Mouse (Mus musculus): ENCODE measurements at regions not wholly inside any gene's neighbourhood (a gene's known extent, or its start where the extent isn't known, plus 50 kb on each side); places are given as distances from the start of the nearest gene placed in this dataset.

DNA sequence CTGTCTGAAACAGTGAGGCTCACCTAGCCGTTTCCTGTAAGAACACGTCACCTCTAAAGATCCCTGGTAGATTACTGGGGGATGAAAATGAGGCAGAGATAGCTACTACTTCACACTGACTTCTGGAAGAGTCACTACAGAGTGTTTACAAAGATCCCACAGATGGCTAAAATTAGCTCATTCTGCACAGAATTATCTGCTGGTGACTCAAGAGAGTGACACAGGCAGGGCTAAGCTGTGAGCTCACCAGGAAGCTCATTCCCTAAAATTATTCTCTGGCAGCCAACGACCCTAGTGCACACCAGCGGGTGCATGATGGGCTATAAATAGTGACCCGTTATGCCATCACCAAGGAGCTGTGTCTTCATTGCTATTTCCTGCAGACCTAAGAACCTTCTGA lies 53.2 kb upstream of the Ddah1 start:
- WGBS: 82% methylated on average over 5 of the region's 5 CpGs
- H3K36me3 ChIP-seq (ENCODE audit: control insufficient read depth, insufficient read depth, low read length): no peaks in the 10 kb centered on the region
- H3K9me3 ChIP-seq (replicated peaks; ENCODE audit: control insufficient read depth, low read length, poor library complexity, severe bottlenecking): no peaks in the 10 kb centered on the region
- no peak for ATAC-seq
- no peak overlapping the region for H3K4me2 ChIP-seq (ENCODE audit: low read length)
- H3K9ac ChIP-seq (ENCODE audit: low read depth, low read length): no peak overlapping the region
- H3K4me1 ChIP-seq (ENCODE audit: control insufficient read depth, insufficient read depth, low read length): no peaks in the 10 kb centered on the region
- H3K4me3 ChIP-seq (ENCODE audit: low read depth, low read length): no peak overlapping the region
- no peaks in the 10 kb centered on the region for H3K27me3 ChIP-seq (ENCODE audit: control insufficient read depth, insufficient read depth, low read depth, low read length)
- H3K27ac ChIP-seq (ENCODE audit: low read length): no peak overlapping the region

DNA sequence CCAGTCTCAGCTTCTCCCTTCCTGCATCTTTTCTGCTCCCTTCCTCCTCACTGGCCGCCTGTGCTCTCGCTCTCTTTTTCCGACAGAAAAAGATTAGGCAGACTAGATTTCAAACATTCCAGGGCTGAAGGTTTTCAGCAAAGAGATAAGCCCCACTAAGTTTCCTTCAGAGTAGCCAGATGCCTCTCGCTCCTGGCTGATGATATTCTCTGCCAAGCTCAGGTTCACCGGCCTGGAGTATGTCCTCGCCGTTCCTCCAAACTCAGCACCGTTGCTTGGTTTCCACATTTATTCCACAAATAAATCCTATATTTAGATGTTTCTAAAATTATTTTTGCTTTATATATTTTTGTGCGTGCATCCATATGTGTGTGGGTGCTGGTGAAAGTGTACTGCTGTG lies 54.3 kb upstream of the Ccn1 start:
- no peaks in the 10 kb centered on the region for H3K27me3 ChIP-seq (ENCODE audit: control insufficient read depth, insufficient read depth, low read depth, low read length)
- no peak overlapping the region for H3K27ac ChIP-seq (ENCODE audit: low read length)
- 66% methylated on average over 9 of the region's 9 CpGs for WGBS
- no peak overlapping the region for H3K4me3 ChIP-seq (ENCODE audit: low read depth, low read length)
- no peak overlapping the region for H3K4me2 ChIP-seq (ENCODE audit: low read length)
- H3K36me3 ChIP-seq (ENCODE audit: control insufficient read depth, insufficient read depth, low read length): no peaks in the 10 kb centered on the region
- no peak for ATAC-seq
- H3K9ac ChIP-seq (ENCODE audit: low read depth, low read length): no peak overlapping the region
- H3K4me1 ChIP-seq (ENCODE audit: control insufficient read depth, insufficient read depth, low read length): no peaks in the 10 kb centered on the region
- H3K9me3 ChIP-seq (replicated peaks; ENCODE audit: control insufficient read depth, low read length, poor library complexity, severe bottlenecking): no peaks in the 10 kb centered on the region

DNA sequence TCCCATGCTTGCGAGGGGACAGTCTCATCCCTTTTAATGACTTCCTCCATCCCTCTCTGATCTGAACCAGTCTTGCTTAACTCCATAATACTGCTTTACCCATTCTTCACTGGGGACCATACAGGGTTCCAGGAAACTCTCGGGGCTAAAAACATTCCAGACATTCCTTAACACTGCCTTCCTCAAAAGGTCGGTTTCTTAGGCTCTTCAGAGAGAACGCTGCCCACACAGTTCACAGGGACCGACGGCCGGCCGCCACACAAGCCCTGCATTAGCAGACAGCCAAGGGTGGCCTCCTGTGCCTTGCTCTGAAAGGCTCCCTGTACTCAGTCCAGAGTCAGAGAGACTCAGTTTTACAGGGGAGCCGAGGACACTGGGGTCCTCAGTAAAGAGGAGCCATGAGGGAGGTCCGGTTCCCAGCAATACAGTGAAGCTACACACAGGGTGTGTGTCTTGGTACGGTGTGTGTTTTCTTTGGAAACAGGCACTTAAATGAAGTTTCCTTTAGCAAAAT lies 53.7 kb upstream of the Ccn1 start:
- Histone ChIP-seq H3K4me2 (ENCODE audit: low read length) (no peak overlapping the region), H3K4me1 (ENCODE audit: control insufficient read depth, insufficient read depth, low read length) (no peaks in the 10 kb centered on the region), H3K9me3 (replicated peaks; ENCODE audit: control insufficient read depth, low read length, poor library complexity, severe bottlenecking) (no peaks in the 10 kb centered on the region), H3K27me3 (ENCODE audit: control insufficient read depth, insufficient read depth, low read depth, low read length) (no peaks in the 10 kb centered on the region), H3K27ac (ENCODE audit: low read length) (no peak overlapping the region), H3K9ac (ENCODE audit: low read depth, low read length) (no peak overlapping the region), H3K36me3 (ENCODE audit: control insufficient read depth, insufficient read depth, low read length) (no peaks in the 10 kb centered on the region), H3K4me3 (ENCODE audit: low read depth, low read length) (no peak overlapping the region)
- peak; percentile 48; the same call in 1 of the 2 replicates for ATAC-seq
- 10% methylated on average over 11 of the region's 11 CpGs for WGBS

DNA sequence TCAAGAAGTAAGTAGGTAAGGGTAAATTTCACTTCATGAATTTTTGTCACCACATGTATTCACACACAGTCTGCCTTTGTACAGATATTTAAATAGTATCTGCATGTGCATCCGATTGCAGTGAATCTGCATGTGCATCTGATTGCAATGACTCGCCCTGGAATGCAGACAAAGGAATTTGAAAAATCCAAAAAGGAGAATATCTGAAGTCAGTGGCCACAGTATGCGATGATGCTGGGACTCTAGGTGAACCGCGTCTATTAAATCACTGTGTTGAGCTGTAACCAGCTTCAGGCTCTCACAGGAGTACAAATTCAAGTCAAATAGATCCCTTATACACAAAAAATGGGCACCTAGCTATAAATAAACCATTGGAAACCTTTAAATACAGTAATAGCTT lies 53.0 kb upstream of the Ccn1 start:
- Histone ChIP-seq H3K4me1 (ENCODE audit: control insufficient read depth, insufficient read depth, low read length) (no peaks in the 10 kb centered on the region), H3K4me2 (ENCODE audit: low read length) (no peak overlapping the region), H3K4me3 (ENCODE audit: low read depth, low read length) (no peak overlapping the region), H3K36me3 (ENCODE audit: control insufficient read depth, insufficient read depth, low read length) (no peaks in the 10 kb centered on the region), H3K9ac (ENCODE audit: low read depth, low read length) (no peak overlapping the region), H3K9me3 (replicated peaks; ENCODE audit: control insufficient read depth, low read length, poor library complexity, severe bottlenecking) (no peaks in the 10 kb centered on the region), H3K27me3 (ENCODE audit: control insufficient read depth, insufficient read depth, low read depth, low read length) (no peaks in the 10 kb centered on the region), H3K27ac (ENCODE audit: low read length) (no peak overlapping the region)
- no peak for ATAC-seq
- 67% methylated on average over 5 of the region's 5 CpGs for WGBS

DNA sequence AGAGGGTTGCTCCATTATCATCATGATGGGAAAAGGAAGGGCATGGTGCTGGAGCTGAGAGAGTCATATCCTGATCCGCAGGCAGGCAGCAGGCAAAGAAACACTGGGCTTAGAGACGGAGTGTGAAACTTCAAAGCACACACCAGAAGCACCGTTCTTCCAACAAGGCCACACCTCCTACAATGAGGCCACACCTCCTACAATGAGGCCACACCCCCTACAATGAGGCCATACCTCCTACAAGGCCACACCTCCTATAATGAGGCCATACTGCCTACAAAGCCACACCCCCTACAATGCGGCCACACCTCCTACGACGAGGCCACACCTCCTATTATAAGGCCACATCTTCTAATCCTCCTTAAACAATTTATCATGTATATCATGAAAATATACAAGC lies 52.2 kb upstream of the Ccn1 start:
- no peaks in the 10 kb centered on the region for H3K36me3 ChIP-seq (ENCODE audit: control insufficient read depth, insufficient read depth, low read length)
- ATAC-seq: peak; percentile 67; the same call in 1 of the 2 replicates
- no peak overlapping the region for H3K9ac ChIP-seq (ENCODE audit: low read depth, low read length)
- no peaks in the 10 kb centered on the region for H3K27me3 ChIP-seq (ENCODE audit: control insufficient read depth, insufficient read depth, low read depth, low read length)
- no peak overlapping the region for H3K4me3 ChIP-seq (ENCODE audit: low read depth, low read length)
- H3K27ac ChIP-seq (ENCODE audit: low read length): no peak overlapping the region
- no peak overlapping the region for H3K4me2 ChIP-seq (ENCODE audit: low read length)
- no peaks in the 10 kb centered on the region for H3K9me3 ChIP-seq (replicated peaks; ENCODE audit: control insufficient read depth, low read length, poor library complexity, severe bottlenecking)
- 85% methylated on average over 6 of the region's 6 CpGs for WGBS
- no peaks in the 10 kb centered on the region for H3K4me1 ChIP-seq (ENCODE audit: control insufficient read depth, insufficient read depth, low read length)
